Mouse (Mus musculus) heart, postnatal 25 days (tissue): ENCODE results near the gene Pla2g2c. TPM values are rescaled to one million over a fixed set of nuclear protein-coding genes. Genes with fewer than 3 reads are reported as not detected.

Experiments used
- DNase-seq: peaks from one replicate; pipeline ENCODE4 v3.0.0; 2022; ENCODE audit warnings: low spot score
- intact Hi-C: fragments of 180-260 bp; cut with DNase I; formaldehyde crosslinking; loops from one replicate; pipeline ENCODE4 v1.15.1; 2025
- total RNA-seq, 2 experiments: library from RNA; stranded (reverse); gene quantifications; 2 replicates each; pipeline ENCODE4 v1.2.3; 2021

Pla2g2c gene
- total RNA-seq, 2 experiments from 2014 or later: 0.17 TPM; not detected in 1

DNA sequence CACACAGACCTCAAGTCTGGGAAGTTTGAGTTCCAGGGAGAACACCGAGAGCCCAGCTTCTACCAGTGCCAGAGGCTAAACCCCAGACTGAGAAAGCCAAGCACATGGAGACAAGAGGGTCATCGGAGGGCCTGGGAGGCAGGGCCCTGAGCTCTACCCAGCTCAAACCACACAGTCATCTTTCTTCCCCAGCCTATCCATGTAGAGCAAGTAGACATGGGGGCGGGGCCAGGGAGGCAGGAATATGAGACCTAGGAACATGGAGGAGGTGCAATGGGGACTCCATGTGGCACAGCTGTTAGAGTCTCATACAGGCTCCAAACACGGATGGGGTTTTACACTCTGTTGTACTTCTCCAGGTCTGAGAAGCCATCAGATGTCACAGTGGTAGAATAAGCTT, 21.3 kb downstream of the Pla2g2c start:
- no peak for DNase-seq
- intact Hi-C loops: loop anchor here (2.0 kb wide), 1 partner anchor 37 kb away; no protein-coding TSS in a partner anchor

- intact Hi-C loops: no loop called here
- no peak for DNase-seq
Observed at GRCm38 (mm10) chr4:138746866-138747265, 22.3 kb downstream of the Pla2g2c start.

GRCm38 (mm10) chr4:138747851-138748250, 23.3 kb downstream of the Pla2g2c start:
- intact Hi-C loops: loop anchor here (1.0 to 2.0 kb wide), 3 partner anchors 38 to 103 kb away; no protein-coding TSS in a partner anchor
- no peak for DNase-seq

GRCm38 (mm10) chr4:138748369-138749072, 23.9 kb downstream of the Pla2g2c start:
- no peak for DNase-seq
- intact Hi-C loops: loop anchor here (1.0 to 2.0 kb wide), 3 partner anchors 38 to 103 kb away; no protein-coding TSS in a partner anchor

GRCm38 (mm10) chr4:138752603-138753002, 28.0 kb downstream of the Pla2g2c start:
- DNase-seq: no peak
- intact Hi-C loops: no loop called here

- intact Hi-C loops: no loop called here
Observed at GRCm38 (mm10) chr4:138753608-138754007, 29.0 kb downstream of the Pla2g2c start.

GRCm38 (mm10) chr4:138754432-138754831, 29.8 kb downstream of the Pla2g2c start:
- no peak for DNase-seq
- intact Hi-C loops: no loop called here

More at GRCm38 (mm10) chr4:138753608-138754007, 29.0 kb downstream of the Pla2g2c start:
- DNase-seq: no peak

DNA sequence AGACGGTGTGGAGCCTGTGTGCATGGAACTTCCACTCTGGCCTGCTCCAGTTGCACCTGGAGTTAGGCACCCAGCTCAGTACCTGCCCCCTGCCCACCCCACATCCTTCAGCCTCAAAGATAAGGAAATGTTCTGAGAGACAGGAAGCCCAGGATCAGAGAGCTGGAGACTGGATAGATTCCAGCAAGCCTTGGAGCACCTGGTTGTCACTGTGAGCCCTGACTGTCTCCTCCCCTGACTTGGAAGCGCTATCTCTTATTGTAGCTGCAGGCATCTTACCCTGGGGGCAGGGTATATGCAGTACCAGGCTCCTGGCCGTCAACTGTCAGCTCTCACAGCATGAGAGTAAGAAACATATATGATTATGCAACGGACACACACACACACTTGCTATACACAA, 30.8 kb downstream of the Pla2g2c start:
- no peak for DNase-seq
- intact Hi-C loops: no loop called here

DNA sequence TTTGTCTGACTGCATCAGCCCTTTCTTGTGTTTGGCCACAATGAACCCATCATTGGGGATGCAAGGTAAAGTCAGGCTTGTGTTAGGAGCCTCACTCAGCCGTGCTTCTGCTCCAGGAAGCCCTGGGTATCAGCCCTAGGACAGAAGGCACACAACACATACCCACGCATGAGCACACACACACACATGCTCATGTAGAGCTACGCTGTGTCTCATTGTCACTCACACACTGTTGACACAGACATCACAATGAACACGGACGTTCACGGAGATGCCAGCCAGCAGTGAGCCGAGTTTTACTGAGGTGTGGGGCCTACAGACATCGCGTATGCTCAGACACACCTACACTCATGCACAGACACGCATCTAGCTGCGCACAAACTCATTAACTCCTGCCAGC, 31.4 kb downstream of the Pla2g2c start:
- DNase-seq: no peak
- intact Hi-C loops: no loop called here

GRCm38 (mm10) chr4:138757416-138757815, 32.8 kb downstream of the Pla2g2c start, which contains the start of gene Pla2g2f:
TSS of gene Pla2g2f (minus strand) at chr4:138757626.
- DNase-seq: no peak
- intact Hi-C loops: no loop called here

GRCm38 (mm10) chr4:138762266-138762665, 37.7 kb downstream of the Pla2g2c start:
- intact Hi-C loops: no loop called here

GRCm38 (mm10) chr4:138771970-138772369, 47.4 kb downstream of the Pla2g2c start:
- DNase-seq: no peak
- intact Hi-C loops: no loop called here

More at GRCm38 (mm10) chr4:138762266-138762665, 37.7 kb downstream of the Pla2g2c start:
- DNase-seq: no peak

- no peak for DNase-seq
- intact Hi-C loops: no loop called here
Observed at GRCm38 (mm10) chr4:138772386-138772785, 47.8 kb downstream of the Pla2g2c start.

DNA sequence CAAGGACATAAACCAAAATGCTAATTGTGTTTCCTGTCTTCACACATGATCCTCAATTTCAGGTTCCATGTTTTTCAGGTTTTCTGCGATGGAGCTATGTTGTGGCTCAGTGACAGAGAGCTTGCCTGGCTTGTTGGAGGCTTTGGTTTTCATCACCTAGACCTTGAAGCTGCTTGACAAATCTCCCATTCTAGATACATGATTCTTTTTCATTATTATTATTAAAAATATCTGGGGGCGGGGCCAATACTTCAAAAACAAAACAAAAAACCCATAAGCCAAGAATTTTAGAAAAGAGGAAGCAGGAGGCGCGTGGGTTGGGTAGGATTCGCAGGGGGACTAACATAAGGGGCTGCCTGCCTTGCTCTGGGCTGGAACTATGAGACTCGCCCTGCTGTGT, 50.8 kb downstream of the Pla2g2c start, which contains the start of gene Pla2g2d:
Gene Pla2g2d (plus strand): TSS at position 301 of the 400 bp plus-strand sequence.
- intact Hi-C loops: no loop called here
- DNase-seq: no peak

DNA sequence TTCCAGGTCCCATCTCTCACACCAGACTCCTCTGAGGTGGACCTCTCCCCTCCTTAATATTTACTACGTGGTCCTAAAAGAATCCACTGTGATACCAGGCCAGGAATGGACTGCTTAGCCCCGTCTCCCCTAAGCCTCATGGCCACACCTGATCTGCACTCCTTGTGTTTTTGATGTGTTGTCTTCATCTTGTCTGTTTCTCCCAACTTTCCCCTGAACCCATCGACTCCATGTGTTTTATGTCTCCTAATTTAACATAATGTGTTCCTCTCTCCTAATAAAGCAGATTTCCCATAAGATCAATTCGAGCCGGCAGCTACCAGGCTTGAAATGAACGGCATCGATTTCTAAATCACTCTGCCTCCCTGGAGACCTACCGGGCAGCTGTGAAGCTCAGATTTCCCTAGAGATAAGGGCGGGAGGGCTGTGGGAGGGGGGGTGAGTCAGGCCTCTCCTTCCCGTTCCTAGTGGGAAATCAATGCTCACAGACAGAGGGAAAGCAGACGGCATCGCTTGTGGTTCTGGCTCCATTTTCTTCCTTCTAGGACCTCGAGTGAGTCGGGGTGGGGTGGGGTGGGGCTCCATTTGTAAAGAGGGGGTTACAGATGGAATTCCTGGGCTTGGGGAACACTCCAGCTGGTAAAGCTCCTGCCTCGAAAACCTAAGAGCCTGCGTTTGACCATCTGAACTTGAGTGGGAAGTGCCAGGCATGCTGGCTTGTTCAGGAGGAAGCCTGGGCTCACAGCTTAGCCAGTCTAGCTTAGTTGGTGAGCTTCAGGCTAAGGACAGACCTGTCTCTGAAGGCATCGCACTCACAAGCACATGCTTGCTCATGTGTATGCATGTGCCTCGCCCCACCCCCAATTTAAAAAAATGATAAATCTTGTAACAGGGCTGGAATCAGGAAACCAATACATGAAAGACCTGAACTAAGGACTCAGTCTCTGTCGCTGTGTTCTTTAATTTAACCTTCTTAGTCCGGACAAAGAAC, 53.1 kb downstream of the Pla2g2c start:
- intact Hi-C loops: no loop called here
- no peak for DNase-seq

DNA sequence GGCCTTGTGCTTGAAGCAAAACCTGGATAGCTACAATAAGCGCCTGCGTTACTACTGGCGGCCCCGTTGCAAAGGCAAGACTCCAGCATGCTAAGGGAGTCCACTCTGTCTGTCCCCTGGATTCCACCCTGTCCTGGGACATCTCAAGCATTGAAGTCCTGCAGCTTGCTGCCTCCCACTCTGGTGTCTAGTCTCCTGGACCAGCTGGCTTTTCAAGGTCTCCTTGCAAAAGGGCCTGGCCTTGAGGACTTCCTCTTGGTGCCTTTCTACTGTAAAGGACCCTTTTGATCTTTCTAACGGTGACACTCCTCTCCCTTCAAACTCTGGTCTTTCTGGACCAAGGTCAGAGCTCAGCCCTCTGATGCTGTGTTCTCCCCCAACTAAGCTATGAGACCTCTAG, 55.7 kb downstream of the Pla2g2c start:
- DNase-seq: no peak
- intact Hi-C loops: no loop called here

GRCm38 (mm10) chr4:138782098-138782497, 57.5 kb downstream of the Pla2g2c start:
- no peak for DNase-seq
- intact Hi-C loops: no loop called here

- intact Hi-C loops: no loop called here
Observed at GRCm38 (mm10) chr4:138785721-138786120, 61.1 kb downstream of the Pla2g2c start.

DNA sequence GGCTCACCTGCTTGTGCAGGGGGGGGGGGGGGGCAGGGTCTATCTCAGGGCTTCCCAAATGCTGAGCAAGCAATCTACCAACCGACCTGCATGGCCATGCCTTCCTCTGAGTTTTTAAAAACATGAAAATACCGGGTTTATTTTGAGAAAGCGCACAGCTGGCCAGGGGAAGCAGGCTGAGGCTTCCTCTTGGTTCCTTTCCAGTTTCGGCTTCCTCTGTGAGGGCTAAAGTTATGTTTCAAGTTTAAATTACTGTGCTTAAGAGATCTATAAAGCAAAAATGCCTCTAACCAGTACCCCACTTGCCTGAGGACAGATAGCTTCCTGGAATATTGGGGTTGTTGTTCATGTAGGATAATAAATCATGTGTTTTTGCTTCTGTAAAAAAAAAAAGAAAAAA, 61.5 kb downstream of the Pla2g2c start:
- intact Hi-C loops: no loop called here
- no peak for DNase-seq

More at GRCm38 (mm10) chr4:138785721-138786120, 61.1 kb downstream of the Pla2g2c start:
- DNase-seq: no peak

GRCm38 (mm10) chr4:138788381-138788780, 63.8 kb downstream of the Pla2g2c start:
- intact Hi-C loops: no loop called here
- DNase-seq: no peak
